Mouse (Mus musculus) ES-Bruce4 (cell line): ENCODE measurements around the gene Dolk.
A peak's percentile ranks its signal among the peaks of the same experiment; 100 is the strongest.

Source experiments
- CTCF ChIP-seq: IDR thresholded peaks from one replicate; pipeline ENCODE4 v1.8.1; 2011; ENCODE audit warnings: low read depth, low read length
- EP300 ChIP-seq: IDR thresholded peaks from 2 replicates; pipeline ENCODE4 v1.6.1; 2011; ENCODE audit warnings: low read depth, low read length; ENCODE audit not compliant: insufficient read depth

DNA sequence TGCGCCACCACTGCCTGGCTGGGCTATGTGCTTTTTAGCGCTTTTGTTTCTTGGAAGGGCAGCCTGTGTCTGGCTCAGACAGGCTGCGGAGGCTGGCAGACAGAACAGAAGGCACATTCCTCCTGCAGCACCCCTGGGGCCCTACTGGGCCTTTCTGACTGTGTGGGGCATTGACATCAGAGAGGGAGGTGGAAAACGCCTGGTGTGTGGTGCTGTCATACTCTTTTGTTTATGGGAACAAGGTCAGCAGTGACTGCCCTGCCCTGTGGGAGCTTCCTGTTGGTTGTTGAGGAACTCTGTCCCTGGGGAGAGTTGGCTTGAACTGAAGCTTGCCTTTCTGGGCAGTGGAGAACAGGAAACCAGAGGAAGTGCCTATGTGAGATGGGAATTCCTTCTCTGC lies 43.6 kb downstream of the Dolk start:
- 0 out of 2 replicates have a peak, but pooled peaks have one; percentile 52 for TF ChIP-seq EP300
- no peak for TF ChIP-seq CTCF
